Mouse (Mus musculus) CH12.LX (cell line): Measurements from ENCODE around the gene Eps8. TPM values are rescaled to one million over a fixed set of nuclear protein-coding genes. Genes with fewer than 3 reads are reported as not detected.

ENCODE experiments used
- DNase-seq: peaks from one replicate; pipeline ENCODE4 v3.0.0-alpha.2; 2013; ENCODE audit errors: extremely low read depth
- H3K27ac ChIP-seq: 2 replicates; pipeline ENCODE4 v1.5.1; 2012; ENCODE audit warnings: low read depth, mild to moderate bottlenecking, control low read depth, moderate library complexity; ENCODE audit not compliant: insufficient read depth
- H3K27me3 ChIP-seq: replicated peaks from 2 replicates; pipeline ENCODE3; 2012; ENCODE audit warnings: inconsistent platforms
- H3K36me3 ChIP-seq, 2 experiments: replicated peaks in 1 of 2; 2 replicates each; pipeline versions ENCODE3 to v1.6.1; 2012; ENCODE audit warnings: inconsistent platforms in 1 of 2, low read length in 1 of 2, mild to moderate bottlenecking in 1 of 2, mixed read lengths in 1 of 2, moderate library complexity in 1 of 2; ENCODE audit not compliant: control insufficient read depth in 1 of 2, insufficient read depth in 1 of 2
- H3K4me1 ChIP-seq, 2 experiments: 2 replicates each; pipeline ENCODE4 v1.6.1; 2012; ENCODE audit warnings: inconsistent platforms in 1 of 2, moderate library complexity in 1 of 2; ENCODE audit not compliant: insufficient read depth in 2 of 2, control insufficient read depth in 1 of 2
- H3K4me2 ChIP-seq: 2 replicates; pipeline ENCODE4 v1.6.1; 2012; ENCODE audit warnings: low read depth, mild to moderate bottlenecking, control low read depth; ENCODE audit not compliant: poor library complexity, insufficient read depth, severe bottlenecking
- H3K4me3 ChIP-seq, 3 experiments: fragments of 150-350 bp in 1 of 3; sonication (generic) in 1 of 3; replicated peaks in 1 of 3; 2 replicates each; pipeline versions ENCODE3 to v1.5.1; 2011 to 2012; ENCODE audit warnings: low read depth in 2 of 3, low read length in 2 of 3, mild to moderate bottlenecking in 2 of 3, moderate library complexity in 2 of 3, control low read depth in 1 of 3, improper control_type of control experiment in 1 of 3, inconsistent platforms in 1 of 3, mixed read lengths in 1 of 3; ENCODE audit not compliant: poor library complexity in 1 of 3
- H3K79me2 ChIP-seq: replicated peaks from 2 replicates; pipeline ENCODE4 v1.6.1; 2012; ENCODE audit warnings: mild to moderate bottlenecking, moderate library complexity; ENCODE audit not compliant: control insufficient read depth, poor library complexity, insufficient read depth, severe bottlenecking; ENCODE audit errors: extremely low read depth
- H3K9ac ChIP-seq: 2 replicates; pipeline ENCODE4 v1.6.1; 2012; ENCODE audit warnings: low read depth, mild to moderate bottlenecking, control low read depth, moderate library complexity; ENCODE audit not compliant: insufficient read depth
- H3K9me3 ChIP-seq: replicated peaks from 2 replicates; pipeline ENCODE3; 2012; ENCODE audit warnings: low read length, inconsistent platforms, mixed read lengths
- BHLHE40 ChIP-seq: IDR thresholded peaks from 2 replicates; pipeline ENCODE4 v1.6.1; 2011; ENCODE audit warnings: mild to moderate bottlenecking, low read depth, low read length, improper control_type of control experiment
- CHD1 ChIP-seq: IDR thresholded peaks from 2 replicates; pipeline ENCODE4 v1.6.1; 2012; ENCODE audit warnings: low read depth, low read length, improper control_type of control experiment, inconsistent platforms
- CHD2 ChIP-seq: IDR thresholded peaks from 2 replicates; pipeline ENCODE4 v1.6.1; 2011; ENCODE audit warnings: low read length, improper control_type of control experiment
- CTCF ChIP-seq, 2 experiments: IDR thresholded peaks in 1 of 2; conservative IDR thresholded peaks in 1 of 2; 2 replicates each; pipeline ENCODE4 v1.5.1; 2011 to 2012; ENCODE audit warnings: low read depth in 2 of 2, low read length in 2 of 2, improper control_type of control experiment in 1 of 2, inconsistent platforms in 1 of 2, mild to moderate bottlenecking in 1 of 2, moderate library complexity in 1 of 2
- E2F4 ChIP-seq: IDR thresholded peaks from 2 replicates; pipeline ENCODE4 v1.6.1; 2011; ENCODE audit warnings: low read depth, low read length, improper control_type of control experiment; ENCODE audit not compliant: insufficient replicate concordance
- ELF1 ChIP-seq: IDR thresholded peaks from 2 replicates; pipeline ENCODE4 v1.6.1; 2014; ENCODE audit warnings: low read depth, mild to moderate bottlenecking, inconsistent platforms, low read length, improper control_type of control experiment
- EP300 ChIP-seq: IDR thresholded peaks from 2 replicates; pipeline ENCODE4 v1.6.1; 2011; ENCODE audit warnings: low read length, improper control_type of control experiment
- ETS1 ChIP-seq: conservative IDR thresholded peaks from 2 replicates; pipeline ENCODE4 v1.6.1; 2012; ENCODE audit warnings: low read depth, mild to moderate bottlenecking, inconsistent platforms, low read length, improper control_type of control experiment, moderate library complexity
- GABPA ChIP-seq: IDR thresholded peaks from 2 replicates; pipeline ENCODE4 v1.6.1; 2012; ENCODE audit warnings: low read depth, low read length, improper control_type of control experiment, inconsistent platforms; ENCODE audit not compliant: insufficient replicate concordance
- HCFC1 ChIP-seq: IDR thresholded peaks from 2 replicates; pipeline ENCODE4 v1.6.1; 2012; ENCODE audit warnings: low read depth, mild to moderate bottlenecking, inconsistent platforms, low read length, improper control_type of control experiment
- IRF4 ChIP-seq: IDR thresholded peaks from 2 replicates; pipeline ENCODE4 v1.6.1; 2014; ENCODE audit warnings: low read depth, mild to moderate bottlenecking, inconsistent platforms, low read length, improper control_type of control experiment
- JUN ChIP-seq: IDR thresholded peaks from 2 replicates; pipeline ENCODE4 v1.6.1; 2011; ENCODE audit warnings: low read depth, mild to moderate bottlenecking, low read length, improper control_type of control experiment, moderate library complexity; ENCODE audit not compliant: insufficient read depth
- JUND ChIP-seq: conservative IDR thresholded peaks from 2 replicates; pipeline ENCODE4 v1.6.1; 2011; ENCODE audit warnings: low read depth, low read length, improper control_type of control experiment
- KAT2A ChIP-seq: IDR thresholded peaks from 2 replicates; pipeline ENCODE4 v1.6.1; 2012; ENCODE audit warnings: low read length, improper control_type of control experiment, inconsistent platforms; ENCODE audit not compliant: insufficient replicate concordance
- MAFK ChIP-seq: IDR thresholded peaks from 2 replicates; pipeline ENCODE4 v1.6.1; 2011; ENCODE audit warnings: low read length, improper control_type of control experiment; ENCODE audit not compliant: insufficient replicate concordance
- MAX ChIP-seq: IDR thresholded peaks from 2 replicates; pipeline ENCODE4 v1.6.1; 2011; ENCODE audit warnings: low read length, improper control_type of control experiment
- MAZ ChIP-seq: IDR thresholded peaks from 2 replicates; pipeline ENCODE4 v1.6.1; 2012; ENCODE audit warnings: low read depth, mild to moderate bottlenecking, inconsistent platforms, low read length, improper control_type of control experiment, moderate library complexity
- MEF2A ChIP-seq: IDR thresholded peaks from 2 replicates; pipeline ENCODE4 v1.6.1; 2014; ENCODE audit warnings: low read depth, mild to moderate bottlenecking, inconsistent platforms, low read length, improper control_type of control experiment, borderline replicate concordance
- MXI1 ChIP-seq: IDR thresholded peaks from 2 replicates; pipeline ENCODE4 v1.6.1; 2011; ENCODE audit warnings: mild to moderate bottlenecking, low read depth, low read length, improper control_type of control experiment
- MYC ChIP-seq: IDR thresholded peaks from 2 replicates; pipeline ENCODE4 v1.6.1; 2011; ENCODE audit warnings: low read depth, mild to moderate bottlenecking, improper control_type of control experiment, low read length
- NELFE ChIP-seq: IDR thresholded peaks from 2 replicates; pipeline ENCODE4 v1.6.1; 2011; ENCODE audit warnings: low read depth, low read length, improper control_type of control experiment
- NRF1 ChIP-seq: IDR thresholded peaks from 2 replicates; pipeline ENCODE4 v1.6.1; 2014; ENCODE audit warnings: low read depth, mild to moderate bottlenecking, inconsistent platforms, low read length, improper control_type of control experiment, moderate library complexity
- PAX5 ChIP-seq: IDR thresholded peaks from 2 replicates; pipeline ENCODE4 v1.6.1; 2012; ENCODE audit warnings: low read length, inconsistent platforms, mixed read lengths
- POLR2A ChIP-seq: IDR thresholded peaks from 2 replicates; pipeline ENCODE4 v1.6.1; 2011; ENCODE audit warnings: low read depth, mild to moderate bottlenecking, improper control_type of control experiment, low read length
- POLR2AphosphoS2 ChIP-seq: IDR thresholded peaks from 2 replicates; pipeline ENCODE4 v1.6.1; 2011; ENCODE audit warnings: low read depth, low read length, improper control_type of control experiment
- RAD21 ChIP-seq: IDR thresholded peaks from 2 replicates; pipeline ENCODE4 v1.6.1; 2011; ENCODE audit warnings: low read depth, mild to moderate bottlenecking, low read length, improper control_type of control experiment, moderate library complexity
- RCOR1 ChIP-seq: conservative IDR thresholded peaks from 2 replicates; pipeline ENCODE4 v1.6.1; 2012; ENCODE audit warnings: low read depth, mild to moderate bottlenecking, inconsistent platforms, low read length, improper control_type of control experiment
- SIN3A ChIP-seq: IDR thresholded peaks from 2 replicates; pipeline ENCODE4 v1.6.1; 2012; ENCODE audit warnings: low read length, improper control_type of control experiment, inconsistent platforms
- SMC3 ChIP-seq: IDR thresholded peaks from 2 replicates; pipeline ENCODE4 v1.6.1; 2011; ENCODE audit warnings: low read depth, low read length, improper control_type of control experiment
- TBP ChIP-seq: conservative IDR thresholded peaks from 2 replicates; pipeline ENCODE4 v1.6.1; 2011; ENCODE audit warnings: low read depth, low read length, improper control_type of control experiment
- TCF12 ChIP-seq: IDR thresholded peaks from 2 replicates; pipeline ENCODE4 v1.6.1; 2014; ENCODE audit warnings: low read depth, mild to moderate bottlenecking, inconsistent platforms, low read length, improper control_type of control experiment
- UBTF ChIP-seq: IDR thresholded peaks from 2 replicates; pipeline ENCODE4 v1.6.1; 2012; ENCODE audit warnings: low read depth, mild to moderate bottlenecking, inconsistent platforms, low read length, improper control_type of control experiment, moderate library complexity
- USF1 ChIP-seq: IDR thresholded peaks from 2 replicates; pipeline ENCODE4 v1.6.1; 2014; ENCODE audit warnings: low read depth, mild to moderate bottlenecking, inconsistent platforms, low read length, improper control_type of control experiment
- USF2 ChIP-seq: conservative IDR thresholded peaks from 2 replicates; pipeline ENCODE4 v1.6.1; 2011; ENCODE audit warnings: low read depth, low read length, improper control_type of control experiment
- ZC3H11A ChIP-seq: IDR thresholded peaks from 2 replicates; pipeline ENCODE4 v1.6.1; 2012; ENCODE audit warnings: low read depth, mild to moderate bottlenecking, inconsistent platforms, low read length, improper control_type of control experiment
- ZKSCAN1 ChIP-seq: IDR thresholded peaks from 2 replicates; pipeline ENCODE4 v1.6.1; 2012; ENCODE audit warnings: low read depth, inconsistent platforms, low read length, improper control_type of control experiment, borderline replicate concordance
- ZMIZ1 ChIP-seq: IDR thresholded peaks from 2 replicates; pipeline ENCODE4 v1.6.1; 2012; ENCODE audit warnings: low read depth, mild to moderate bottlenecking, inconsistent platforms, low read length, improper control_type of control experiment
- ZNF384 ChIP-seq: IDR thresholded peaks from 2 replicates; pipeline ENCODE4 v1.6.1; 2012; ENCODE audit warnings: low read depth, low read length, improper control_type of control experiment, inconsistent platforms
- dilution Hi-C: fragments of 300-500 bp; cut with MboI; formaldehyde crosslinking; loops from 2 replicates; pipeline ENCODE4 v1.14.3; 2020; ENCODE audit warnings: low sequenced_read_pairs; ENCODE audit not compliant: extremely low pct_unique_long_range_greater_than_20kb, extremely low pct_ligation_motif_present
- in situ Hi-C: fragments of 300-500 bp; cut with MboI; formaldehyde crosslinking; loops from 3 replicates; pipeline ENCODE4 v1.14.3; 2019; ENCODE audit warnings: low sequenced_read_pairs, low pct_ligation_motif_present, low pct_unique_long_range_greater_than_20kb, mixed read lengths
- polyA plus RNA-seq: library from polyadenylated mRNA; unstranded; fragments of >175 nt; gene quantifications from 2 replicates; pipeline ENCODE4 v1.2.1, GENCODE M21; 2012; ENCODE audit warnings: low read depth; ENCODE audit not compliant: insufficient read length
- total RNA-seq, 2 experiments: library from RNA; depleted of rRNA; stranded (reverse); fragments of 300-350 nt in 1 of 2; fragments of >200 nt in 1 of 2; gene quantifications; 2 replicates each; pipeline ENCODE4 v1.2.3; 2012 to 2014

Eps8 gene
- total and polyA plus RNA-seq, 3 experiments: 2.2 to 7.4 (median 2.2) TPM

DNA sequence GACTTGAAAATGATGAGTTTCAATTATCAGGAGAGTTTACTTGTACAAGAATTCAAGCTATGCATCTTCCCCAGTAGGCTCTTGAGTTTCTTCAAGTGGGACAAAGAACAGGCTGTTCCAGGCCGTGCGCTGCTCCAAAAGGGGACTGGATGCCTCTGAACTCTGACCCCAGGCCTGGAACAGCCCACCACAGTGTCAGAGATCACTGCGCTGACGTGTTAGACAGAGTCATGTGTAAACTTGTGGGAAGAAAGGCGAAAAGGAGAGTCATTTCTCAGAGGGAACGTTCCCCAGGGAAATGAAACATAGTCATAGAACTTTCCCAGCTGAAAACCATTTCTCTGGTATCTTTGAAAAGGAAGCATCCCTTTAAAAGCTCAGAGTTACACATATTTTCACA lies 167.2 kb downstream of the Eps8 start:
- Histone ChIP-seq H3K4me2 (no peak overlapping the region; the same call in 1 of the 2 replicates), H3K4me3 (no peak overlapping the region), H3K9me3 (no peaks in the 10 kb centered on the region), H3K27me3 (no peaks in the 10 kb centered on the region), H3K27ac (no peak overlapping the region), H3K79me2 (no peaks in the 10 kb centered on the region), H3K9ac (no peak overlapping the region), H3K36me3 (peaks cover 0 to 20% of the 10 kb centered on the region in 2 experiments), H3K4me1 (peaks cover 17 to 71% of the 10 kb centered on the region in 2 experiments)
- peak; percentile 92 for TF ChIP-seq ETS1
- no peak for TF ChIP-seq GABPA
- no peak for TF ChIP-seq ZKSCAN1
- TF ChIP-seq IRF4: peak; percentile 65
- TF ChIP-seq TCF12: peak; percentile 72
- TF ChIP-seq CTCF (conservative IDR thresholded peaks at IDR 0.05 in 1 of 2, IDR thresholded peaks at IDR 0.05 in 1 of 2; ENCODE audit: low read depth in 2 of 2, low read length in 2 of 2): no peak
- no peak for TF ChIP-seq USF2
- no peak for TF ChIP-seq TBP
- no peak for TF ChIP-seq ELF1
- no peak for TF ChIP-seq MYC
- no peak for TF ChIP-seq SMC3
- no peak for TF ChIP-seq CHD1
- TF ChIP-seq RAD21: no peak; the same call in 1 of the 2 replicates
- TF ChIP-seq MAFK: peak; percentile 67; the same call in 1 of the 2 replicates
- TF ChIP-seq POLR2A: no peak
- TF ChIP-seq JUND: peak; percentile 74
- no peak for TF ChIP-seq HCFC1
- peak; percentile 56; the same call in 1 of the 2 replicates for TF ChIP-seq MEF2A
- no peak for TF ChIP-seq NELFE
- TF ChIP-seq MAZ: no peak
- TF ChIP-seq MXI1: no peak
- TF ChIP-seq ZC3H11A: no peak
- TF ChIP-seq PAX5: no peak
- no peak for TF ChIP-seq ZNF384
- peak; percentile 76 for TF ChIP-seq BHLHE40
- TF ChIP-seq CHD2: peak; percentile 74
- no peak for TF ChIP-seq ZMIZ1
- no peak for TF ChIP-seq KAT2A
- TF ChIP-seq MAX: peak; percentile 50
- TF ChIP-seq USF1: no peak
- no peak for TF ChIP-seq E2F4
- peak; percentile 89 for TF ChIP-seq EP300
- peak; percentile 45; the same call in 1 of the 2 replicates for TF ChIP-seq JUN
- no peak for TF ChIP-seq POLR2AphosphoS2
- no peak for TF ChIP-seq RCOR1
- no peak for TF ChIP-seq NRF1
- TF ChIP-seq UBTF: no peak
- TF ChIP-seq SIN3A: peak; percentile 60; the same call in 1 of the 2 replicates
- DNase-seq: peak; percentile 88
- dilution Hi-C loops: no loop called here
- in situ Hi-C loops: no loop called here
